Mouse (Mus musculus): ENCODE data around the gene Olfr907. TPM values are rescaled to one million over a fixed set of nuclear protein-coding genes. Genes with fewer than 3 reads are reported as not detected.

Olfr907 gene
- polyA plus RNA-seq, 1 experiment from 2014 or later: not detected

Other genes with a start within 250 kb of the Olfr907 start
- gene Olfr143, start 243.0 kb upstream of the Olfr907 start, polyA plus RNA-seq (2014; fragmentation: Nextera tagmentation; extraction: Ambion mirVana): not detected in 2 replicates
- not detected in 2 replicates for gene Olfr895, start 227.9 kb upstream of the Olfr907 start, polyA plus RNA-seq (2014; fragmentation: Nextera tagmentation; extraction: Ambion mirVana)
- gene Olfr896-ps1, start 204.7 kb upstream of the Olfr907 start, polyA plus RNA-seq (2014; fragmentation: Nextera tagmentation; extraction: Ambion mirVana): not detected in 2 replicates
- not detected in 2 replicates for gene Olfr25, start 166.7 kb upstream of the Olfr907 start, polyA plus RNA-seq (2014; fragmentation: Nextera tagmentation; extraction: Ambion mirVana)
- not detected in 2 replicates for gene Olfr898, start 147.4 kb upstream of the Olfr907 start, polyA plus RNA-seq (2014; fragmentation: Nextera tagmentation; extraction: Ambion mirVana)
- gene Olfr250, start 128.9 kb upstream of the Olfr907 start, polyA plus RNA-seq (2014; fragmentation: Nextera tagmentation; extraction: Ambion mirVana): not detected in 2 replicates
- gene Olfr251, start 118.7 kb upstream of the Olfr907 start, polyA plus RNA-seq (2014; fragmentation: Nextera tagmentation; extraction: Ambion mirVana): not detected in 2 replicates
- gene Olfr147, start 94.1 kb upstream of the Olfr907 start, polyA plus RNA-seq (2014; fragmentation: Nextera tagmentation; extraction: Ambion mirVana): not detected in 2 replicates
- not detected in 2 replicates for gene Olfr901, start 66.3 kb upstream of the Olfr907 start, polyA plus RNA-seq (2014; fragmentation: Nextera tagmentation; extraction: Ambion mirVana)
- not detected in 2 replicates for gene Olfr902, start 48.1 kb upstream of the Olfr907 start, polyA plus RNA-seq (2014; fragmentation: Nextera tagmentation; extraction: Ambion mirVana)
- not detected in 2 replicates for gene Olfr904, start 32.7 kb upstream of the Olfr907 start, polyA plus RNA-seq (2014; fragmentation: Nextera tagmentation; extraction: Ambion mirVana)
- gene Olfr905, start 24.7 kb upstream of the Olfr907 start, polyA plus RNA-seq (2014; fragmentation: Nextera tagmentation; extraction: Ambion mirVana): not detected in 2 replicates
- gene Olfr906, start 8.7 kb upstream of the Olfr907 start, polyA plus RNA-seq (2014; fragmentation: Nextera tagmentation; extraction: Ambion mirVana): not detected in 2 replicates
- gene Olfr911-ps1, start 25.8 kb downstream of the Olfr907 start, polyA plus RNA-seq (2014; fragmentation: Nextera tagmentation; extraction: Ambion mirVana): not detected in 2 replicates
- gene Olfr910, start 42.0 kb downstream of the Olfr907 start, polyA plus RNA-seq (2014; fragmentation: Nextera tagmentation; extraction: Ambion mirVana): not detected in 2 replicates
- gene Olfr912, start 84.4 kb downstream of the Olfr907 start, polyA plus RNA-seq (2014; fragmentation: Nextera tagmentation; extraction: Ambion mirVana): not detected in 2 replicates
- not detected in 2 replicates for gene Olfr913, start 97.0 kb downstream of the Olfr907 start, polyA plus RNA-seq (2014; fragmentation: Nextera tagmentation; extraction: Ambion mirVana)
- gene Olfr914, start 109.3 kb downstream of the Olfr907 start, polyA plus RNA-seq (2014; fragmentation: Nextera tagmentation; extraction: Ambion mirVana): not detected in 2 replicates
- not detected in 2 replicates for gene Olfr916, start 164.1 kb downstream of the Olfr907 start, polyA plus RNA-seq (2014; fragmentation: Nextera tagmentation; extraction: Ambion mirVana)
- not detected in 2 replicates for gene Olfr917, start 170.0 kb downstream of the Olfr907 start, polyA plus RNA-seq (2014; fragmentation: Nextera tagmentation; extraction: Ambion mirVana)
- not detected in 2 replicates for gene Olfr918, start 178.8 kb downstream of the Olfr907 start, polyA plus RNA-seq (2014; fragmentation: Nextera tagmentation; extraction: Ambion mirVana)
- gene Olfr919, start 207.9 kb downstream of the Olfr907 start, polyA plus RNA-seq (2014; fragmentation: Nextera tagmentation; extraction: Ambion mirVana): not detected in 2 replicates
- 7.0 and 10.8 TPM in 2 replicates for gene Vwa5a, start 222.5 kb downstream of the Olfr907 start, polyA plus RNA-seq (2014; fragmentation: Nextera tagmentation; extraction: Ambion mirVana)